Mouse (Mus musculus) kidney, adult 8-10 months (tissue): Measurements from ENCODE around the gene Rbmx.
A peak's percentile ranks its signal among the peaks of the same experiment; 100 is the strongest.

ENCODE experiments used
- DNase-seq, 2 experiments: peaks; one replicate each; pipeline ENCODE4 v3.0.0; 2022

Rbmx gene

DNA sequence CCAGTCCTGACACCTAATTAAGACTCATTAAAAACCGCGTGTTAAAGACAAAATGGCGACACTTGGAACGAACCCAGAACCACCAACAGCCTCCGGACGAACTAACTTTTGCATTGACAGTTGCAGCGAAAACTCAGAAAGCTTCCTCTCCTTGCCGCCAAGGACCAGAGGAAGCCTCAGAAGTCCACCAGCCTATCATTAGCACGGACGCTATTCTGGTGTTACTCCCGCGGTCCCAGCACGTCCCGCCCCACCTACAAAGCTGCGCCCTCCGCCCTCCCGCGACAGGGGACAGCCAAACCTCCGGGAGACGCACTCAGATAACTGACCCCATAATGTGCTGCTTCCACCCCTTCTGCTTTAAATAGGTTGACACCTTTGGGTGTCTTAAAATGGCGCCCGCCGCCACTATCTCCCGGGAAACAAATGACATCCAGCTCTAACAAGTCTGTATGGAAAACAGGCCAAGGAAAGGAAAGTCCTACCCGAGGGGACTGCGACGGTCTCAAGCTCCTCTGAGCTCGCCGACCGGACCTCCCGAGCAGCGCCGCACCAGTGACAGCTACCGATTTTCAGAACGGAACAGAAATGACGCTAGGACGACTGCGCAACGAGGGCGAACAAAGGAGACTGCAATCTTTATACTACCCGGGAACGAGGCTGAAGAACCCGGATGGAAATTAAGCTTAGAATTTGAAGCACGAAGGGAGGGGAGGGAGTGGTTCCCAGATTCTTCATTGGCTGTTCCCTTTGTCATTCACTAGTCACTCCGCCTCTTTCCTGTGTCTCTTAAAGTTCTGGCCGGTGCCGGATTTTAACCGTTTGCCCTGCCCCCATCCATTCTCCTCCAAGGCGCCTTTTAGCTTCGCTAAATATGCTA is at the start of gene Rbmx:
Rbmx (minus strand) TSS at position 670 of the 880 bp plus-strand sequence.
- DNase-seq, result peak; percentile 89 to 93

DNA sequence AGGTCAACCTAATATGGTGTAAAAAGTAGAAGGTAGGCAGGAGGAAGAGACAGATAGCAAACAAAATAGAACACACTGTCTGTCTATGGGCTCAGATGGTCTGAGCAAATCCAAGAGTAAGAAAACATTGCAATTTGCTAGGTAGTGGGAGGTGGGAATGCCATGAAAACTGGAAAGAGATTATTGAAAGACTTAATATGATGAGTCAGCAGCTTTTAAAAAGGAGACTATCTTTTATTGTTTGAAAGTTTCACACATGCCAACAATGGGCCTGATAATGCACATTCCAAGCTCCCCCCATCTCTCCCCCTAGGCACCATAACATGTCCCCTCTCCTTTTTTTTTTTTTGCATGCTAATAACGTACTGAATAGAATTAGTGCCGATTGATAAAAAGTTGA is 41.1 kb upstream of the Rbmx start:
- DNase-seq, result no peak

DNA sequence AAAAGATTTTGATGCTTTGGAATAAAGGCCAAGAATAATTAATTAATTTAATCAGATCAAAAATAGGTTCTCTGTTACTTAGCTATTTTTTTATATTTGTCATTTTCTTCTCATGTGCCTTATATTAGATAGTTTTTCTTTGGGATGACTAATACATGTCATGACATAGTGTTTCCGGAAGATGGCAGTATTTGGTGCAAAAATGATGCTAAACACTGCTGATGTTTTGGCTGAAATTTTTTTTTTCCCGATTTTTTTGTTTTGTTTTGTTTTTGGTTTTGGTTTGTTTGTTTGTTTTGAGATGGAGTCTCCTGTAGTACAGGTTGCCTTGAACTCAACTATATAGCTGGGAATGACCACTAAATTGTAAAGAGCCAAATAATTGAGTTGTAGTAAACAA is 38.8 kb upstream of the Rbmx start:
- DNase-seq, result no peak

DNA sequence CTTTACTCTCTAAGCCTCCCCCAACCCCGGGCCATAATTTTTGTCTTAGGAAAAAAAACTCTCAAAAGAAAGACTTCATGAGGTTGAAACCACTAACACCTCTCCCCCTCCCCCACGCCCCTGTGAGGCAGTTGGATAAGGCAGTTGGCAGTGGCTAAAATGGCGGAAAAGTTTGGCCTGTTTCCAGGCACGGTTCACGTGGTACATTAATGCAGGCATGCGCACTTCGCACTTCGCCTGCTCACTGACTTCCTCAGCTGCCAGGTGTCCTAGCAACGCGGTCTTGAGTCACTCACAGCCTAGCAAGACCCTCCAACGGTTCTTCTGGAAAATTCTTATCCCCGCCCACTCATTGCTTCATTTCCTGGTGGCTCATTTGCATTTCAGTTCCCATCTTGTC is 15.9 kb upstream of the Rbmx start, which contains the start of gene Gm364:
Gm364 (plus strand) TSS at position 386 of the 400 bp plus-strand sequence.
- DNase-seq, result no peak

DNA sequence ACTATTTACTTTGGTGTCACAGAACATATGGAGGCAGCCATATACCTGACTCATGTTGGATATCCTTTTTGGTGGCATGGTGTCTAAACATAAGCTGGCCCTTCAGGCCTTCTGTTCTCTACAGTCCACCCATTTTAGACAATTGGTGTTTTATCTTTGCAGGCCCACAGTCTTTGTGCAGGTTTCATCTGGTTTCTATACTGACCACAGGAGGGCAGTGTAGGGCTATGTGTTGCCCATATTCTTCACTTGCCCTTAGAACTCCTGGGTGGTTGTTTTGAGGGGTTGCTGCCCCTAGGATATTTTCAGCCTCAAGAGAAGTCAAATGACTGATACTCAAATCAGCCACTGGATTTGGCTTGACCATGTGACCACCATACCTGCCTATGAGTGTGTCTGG is 10.8 kb upstream of the Rbmx start:
- no peak for DNase-seq

DNA sequence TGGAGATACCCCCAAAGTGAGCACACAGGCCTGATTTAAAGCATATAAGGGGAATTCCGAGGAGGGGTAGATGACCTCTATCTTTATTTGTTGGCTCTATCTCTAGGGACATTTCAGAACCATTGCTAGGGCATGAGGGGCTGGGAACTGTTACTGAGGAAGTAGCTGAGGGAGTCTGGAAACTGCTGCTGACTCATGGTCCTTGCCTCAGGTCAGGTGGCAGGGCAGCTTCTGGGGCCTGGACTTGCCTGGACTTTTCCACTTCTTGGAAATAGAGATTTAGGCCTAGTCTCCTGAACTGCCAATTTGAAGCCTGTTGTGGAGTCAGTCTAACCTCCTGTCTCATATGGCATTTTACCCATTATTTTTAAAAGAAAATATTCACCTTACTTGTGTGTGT is 8.6 kb upstream of the Rbmx start:
- no peak for DNase-seq

DNA sequence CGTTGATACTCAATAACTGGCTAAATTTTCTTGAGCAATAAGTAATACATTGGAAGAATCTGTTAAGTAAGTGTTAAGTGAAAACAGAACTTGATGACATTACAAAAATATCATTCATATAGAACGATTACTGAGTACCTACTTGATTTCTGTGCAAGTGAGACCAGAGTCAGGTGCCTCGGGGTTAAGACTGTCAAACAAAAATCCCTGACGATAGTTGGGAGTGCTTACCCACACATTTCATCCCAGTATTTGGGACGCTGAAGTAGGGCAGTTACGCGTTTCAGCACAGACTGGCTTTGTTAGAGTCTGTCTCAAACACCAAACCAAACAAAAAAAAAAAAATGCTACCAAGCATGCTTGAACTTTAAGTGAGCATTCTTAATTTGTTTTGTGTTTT is 576 bp upstream of the Rbmx start:
- no peak for DNase-seq

DNA sequence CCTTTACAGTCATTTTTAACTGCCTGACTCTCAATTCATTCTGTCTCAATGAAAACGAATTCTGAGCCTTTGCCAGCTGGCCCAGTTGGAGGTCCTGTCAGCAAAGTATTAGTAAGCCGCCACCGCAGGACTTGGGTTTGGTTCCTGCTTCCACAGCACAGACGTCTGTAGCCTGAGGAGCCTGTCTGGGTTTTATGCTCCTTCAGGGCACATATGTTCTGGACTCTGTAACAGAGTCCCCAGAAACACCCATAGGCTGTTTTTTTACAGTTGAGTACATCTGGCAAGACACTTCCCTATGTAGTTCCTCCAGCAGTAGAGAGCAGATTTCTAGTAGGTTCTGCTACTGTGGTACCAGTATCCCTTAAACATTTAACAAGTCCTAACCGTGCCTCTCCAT is 11.9 kb downstream of the Rbmx start:
- peak in 1 of 2 experiments; percentile 13 for DNase-seq

DNA sequence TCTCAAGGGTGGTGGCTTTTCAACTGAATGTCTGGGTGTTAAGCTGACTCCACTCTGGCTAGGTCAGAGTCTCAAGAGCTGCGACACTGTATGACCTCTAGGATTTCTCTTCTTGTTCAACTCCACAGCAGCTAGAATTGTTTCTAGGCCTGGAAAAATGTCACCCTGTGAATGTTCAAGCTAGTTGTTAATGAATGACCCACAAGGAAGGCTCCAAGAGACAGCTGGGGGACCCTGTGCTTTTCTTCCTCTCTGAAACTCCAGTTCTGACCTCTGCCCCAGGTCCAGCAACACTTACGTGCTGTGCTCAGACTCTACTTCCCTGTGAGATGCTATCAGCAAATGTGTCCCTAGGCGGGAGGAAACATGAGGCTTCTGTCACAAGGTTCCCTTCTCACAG is 14.3 kb downstream of the Rbmx start:
- peak; percentile 47 to 75 for DNase-seq

DNA sequence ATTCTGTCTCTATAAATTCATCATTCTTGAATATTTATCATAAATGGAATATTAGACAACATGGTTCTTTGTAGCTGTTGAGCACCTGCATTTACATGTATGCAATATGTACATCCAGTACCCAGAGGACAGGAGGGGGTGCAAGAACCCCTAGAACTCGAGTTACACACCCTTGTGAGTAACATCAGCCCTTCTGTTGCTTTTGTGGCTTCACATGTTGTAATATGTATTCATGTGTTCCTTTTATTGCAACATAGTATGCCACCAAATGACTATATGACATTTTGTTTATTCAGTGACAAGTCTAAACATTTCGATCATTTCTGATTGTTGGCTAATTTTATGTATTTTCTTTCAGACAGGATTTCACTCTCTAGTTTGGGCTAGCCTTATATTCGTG is 15.7 kb downstream of the Rbmx start:
- DNase-seq, result no peak

DNA sequence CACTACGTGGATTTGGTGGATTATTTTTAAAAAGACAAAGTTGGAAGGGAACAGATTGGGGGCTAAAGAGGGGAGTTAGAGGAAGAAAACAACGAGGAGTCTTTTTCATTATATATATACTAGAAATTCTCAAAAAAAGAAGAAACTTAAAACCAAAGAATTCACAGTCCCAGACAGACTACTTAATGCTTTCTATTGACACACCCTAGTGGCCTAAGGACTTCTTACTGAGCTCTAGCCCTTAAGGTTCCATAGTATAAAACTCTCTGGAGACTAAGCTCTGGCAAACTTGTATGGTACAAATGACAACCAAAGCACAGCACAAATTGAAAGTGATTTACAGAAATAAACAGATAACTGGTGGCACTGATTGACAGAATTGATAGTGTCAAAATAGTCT is 18.8 kb downstream of the Rbmx start:
- no peak for DNase-seq

DNA sequence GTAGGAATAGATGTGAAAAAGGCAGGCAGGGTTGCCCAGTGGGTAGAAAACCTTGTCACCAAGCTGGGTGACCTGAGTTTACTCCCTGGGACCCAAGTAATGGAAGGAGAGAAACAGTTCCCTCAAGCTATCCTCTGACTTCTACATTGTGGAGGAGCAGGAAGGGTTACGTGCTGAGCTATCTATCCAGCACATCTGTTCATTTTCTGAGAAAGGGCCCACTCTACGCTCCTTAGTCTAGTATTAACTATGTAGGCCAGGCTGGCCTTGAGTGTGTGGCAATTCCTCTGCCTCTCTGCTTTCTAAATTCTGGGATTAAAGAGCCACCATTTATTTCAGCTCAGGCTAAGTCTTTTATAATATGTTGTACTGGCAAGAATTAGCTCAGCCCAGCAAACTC is 19.3 kb downstream of the Rbmx start:
- DNase-seq, result no peak

DNA sequence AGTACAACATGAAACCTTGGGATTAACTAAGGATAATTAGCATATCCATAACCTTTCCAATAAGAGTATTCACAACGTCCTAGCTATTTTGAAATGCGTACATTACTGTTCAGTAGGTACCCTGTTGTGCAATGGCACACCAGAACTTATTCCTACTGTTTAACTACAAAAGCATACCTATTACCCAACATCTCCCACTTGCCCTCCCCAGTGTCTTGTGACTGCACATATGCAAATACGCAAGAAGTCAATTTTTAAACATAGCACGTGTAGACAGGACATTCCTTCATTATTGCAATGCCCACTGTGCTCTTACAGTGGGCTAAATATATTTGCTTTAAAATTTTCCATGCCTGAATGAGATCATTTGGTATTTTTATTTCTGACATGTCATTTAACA is 19.9 kb downstream of the Rbmx start:
- DNase-seq, result peak in 1 of 2 experiments; percentile 16

DNA sequence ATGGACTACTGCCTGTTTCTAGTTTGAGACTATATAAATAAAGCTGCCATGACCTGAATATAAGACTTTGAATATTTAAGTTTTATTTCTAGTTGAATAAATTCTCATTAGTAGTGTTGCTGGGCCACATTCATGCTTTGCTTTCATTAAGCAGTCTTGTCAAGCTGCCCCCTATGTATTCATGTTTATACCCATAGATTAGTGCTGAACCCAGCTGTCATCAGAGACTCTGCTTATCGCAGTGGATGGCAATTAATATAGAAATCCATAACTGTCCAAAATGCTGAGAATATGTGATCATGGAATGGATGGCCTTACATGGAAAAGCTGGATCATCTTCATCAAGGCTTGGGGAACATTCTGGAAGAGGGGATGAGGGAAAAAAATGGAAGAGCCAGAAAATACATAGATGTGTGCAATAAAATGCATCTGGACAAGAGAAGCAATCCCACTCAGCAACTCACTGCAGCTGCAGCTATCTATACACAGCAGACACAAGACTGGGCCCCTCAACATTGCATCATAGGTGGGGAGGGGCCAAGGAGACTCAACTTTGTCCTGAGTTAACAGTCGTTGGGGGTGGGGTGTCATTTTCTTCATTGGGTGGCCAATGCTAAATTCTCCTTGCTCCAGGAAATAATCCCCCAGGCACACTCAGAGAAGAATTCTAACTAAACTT is 27.8 kb downstream of the Rbmx start:
- no peak for DNase-seq

DNA sequence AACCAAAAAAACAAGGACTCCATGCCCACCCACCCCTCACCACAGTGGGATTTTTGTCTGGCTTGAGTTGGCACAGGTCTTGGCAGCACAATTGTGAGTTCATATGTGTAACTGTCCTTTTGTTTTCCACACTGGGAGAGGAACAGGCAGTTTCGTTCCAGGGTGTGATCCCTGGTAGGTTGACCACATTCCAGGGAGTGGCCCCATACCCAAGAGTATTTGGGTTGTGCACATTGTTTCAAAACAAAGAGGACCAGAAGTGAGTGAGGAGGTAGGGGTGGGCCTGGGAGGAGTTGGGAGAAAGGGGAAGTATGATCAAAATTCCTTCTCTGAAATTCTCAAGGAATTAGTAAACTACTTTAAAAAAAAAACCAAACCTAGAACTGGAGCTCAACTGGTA is 33.5 kb downstream of the Rbmx start:
- no peak for DNase-seq

DNA sequence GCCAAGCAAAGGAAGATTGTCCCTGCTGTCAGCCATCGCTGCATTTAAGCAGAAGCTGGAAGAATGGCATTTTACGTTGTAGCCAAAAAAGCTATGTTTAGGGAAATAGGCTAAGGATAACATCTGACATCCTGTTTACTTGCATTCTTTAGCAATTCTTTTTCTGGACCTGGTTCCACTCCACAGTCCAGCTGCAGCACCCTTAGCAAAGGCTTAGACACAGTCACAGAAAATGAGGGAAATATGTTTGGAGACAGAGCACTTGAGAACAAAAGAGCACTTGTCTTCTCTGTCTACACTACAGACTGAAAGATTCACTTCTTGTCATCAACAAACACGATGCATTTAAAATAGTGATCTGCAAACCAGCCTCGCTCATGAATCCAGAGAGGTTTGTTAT is 53.6 kb downstream of the Rbmx start:
- DNase-seq, result no peak

DNA sequence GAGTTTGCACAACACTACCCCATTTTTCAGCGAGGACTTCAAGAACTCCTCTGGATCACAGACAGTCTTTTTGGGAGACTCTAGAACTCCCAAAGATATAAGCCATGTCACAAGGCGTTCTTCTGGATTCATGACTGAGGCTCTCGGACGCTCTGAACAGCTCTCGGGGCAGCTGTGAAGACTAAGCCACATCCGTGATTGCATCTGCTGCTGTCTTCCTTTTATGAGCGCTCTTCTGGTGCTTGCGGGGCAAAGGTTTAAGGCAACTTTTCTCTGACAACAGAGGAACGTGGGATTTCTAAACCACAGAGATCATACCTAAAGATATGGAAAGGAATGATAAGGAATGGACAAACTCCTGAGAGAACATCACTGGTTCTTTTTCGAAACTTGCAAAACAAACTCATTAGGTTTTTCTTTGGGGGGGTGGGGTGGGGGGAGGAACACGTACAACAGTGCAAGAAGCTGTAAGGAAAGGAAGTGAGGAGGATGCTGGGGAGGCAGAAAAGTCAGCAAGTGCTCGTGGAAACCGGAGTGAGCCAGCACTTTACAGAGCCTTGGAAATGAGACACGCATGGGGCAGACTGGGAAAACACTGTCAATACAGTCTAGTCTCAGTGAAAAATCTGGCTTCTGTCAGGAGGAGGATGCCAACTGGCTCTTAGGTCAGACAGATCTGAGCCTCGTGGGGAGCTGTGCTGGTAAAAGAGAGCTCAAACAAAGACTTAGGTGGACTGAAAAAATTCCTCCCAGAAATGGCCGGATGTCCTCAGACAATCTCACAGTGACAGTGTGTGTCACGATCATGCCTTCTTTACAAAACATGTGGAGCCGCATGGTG is 54.2 kb downstream of the Rbmx start, which contains the start of gene Arhgef6:
Arhgef6 (minus strand) TSS at position 359 of the 841 bp plus-strand sequence.
- peak in 1 of 2 experiments; percentile 2 for DNase-seq

DNA sequence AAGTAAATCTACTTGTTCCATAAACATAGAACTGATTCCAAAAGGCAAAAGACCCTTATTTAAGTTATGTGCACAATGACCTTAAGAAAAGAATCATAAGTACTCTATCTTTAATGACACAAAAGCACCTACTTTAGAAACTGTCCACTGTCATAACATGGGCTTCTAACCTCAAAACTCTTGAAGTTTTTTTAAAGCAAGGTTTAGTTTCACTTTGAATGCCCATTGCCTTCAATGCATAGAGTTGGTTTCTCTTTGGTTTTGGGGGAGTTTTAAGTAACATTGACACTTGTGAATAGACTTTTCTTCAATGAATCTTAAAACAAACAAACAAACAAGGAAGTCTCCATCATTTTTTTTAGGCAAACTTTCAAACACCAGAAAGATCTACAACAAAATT is 55.3 kb downstream of the Rbmx start:
- no peak for DNase-seq

DNA sequence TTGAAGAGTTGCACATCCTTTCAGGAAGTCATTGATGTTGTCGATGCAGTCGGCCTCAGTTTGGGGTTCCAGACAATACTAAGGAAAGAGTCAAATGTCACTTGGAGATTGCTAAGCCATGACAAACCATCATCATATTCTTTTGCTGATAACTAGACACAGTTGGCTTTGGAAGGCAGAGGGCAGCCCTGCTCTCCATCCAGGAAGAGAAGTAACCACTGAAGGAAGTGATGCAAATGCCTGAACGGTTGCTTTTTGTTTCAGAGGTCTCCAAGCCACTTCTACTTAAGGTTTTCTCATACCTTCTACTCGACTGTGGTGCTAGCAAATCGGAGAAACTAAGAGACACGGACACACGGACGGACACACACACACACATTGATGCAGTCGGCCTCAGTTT is 55.9 kb downstream of the Rbmx start:
- DNase-seq, result no peak

DNA sequence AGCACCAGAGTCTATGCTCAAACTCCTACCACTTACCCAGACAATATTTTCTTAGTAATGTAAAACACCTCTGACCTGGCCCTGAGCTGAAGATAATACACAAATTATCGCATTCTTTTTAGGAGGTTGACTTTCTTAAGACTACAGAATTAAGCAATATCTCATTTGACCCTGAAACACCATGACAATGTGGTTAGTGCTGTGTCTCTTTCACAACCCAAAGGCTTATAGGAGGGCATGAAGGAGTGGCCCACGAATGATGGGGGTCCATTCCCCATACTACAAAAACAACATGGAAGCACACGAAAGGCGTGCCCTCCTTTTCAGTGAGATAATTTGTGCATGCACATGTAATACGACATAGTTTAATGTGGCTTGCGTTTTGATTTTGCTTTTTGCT is 57.5 kb downstream of the Rbmx start:
- DNase-seq, result no peak
